ENCODE assay signal across 9 mouse cellular contexts in the genomic region with DNA sequence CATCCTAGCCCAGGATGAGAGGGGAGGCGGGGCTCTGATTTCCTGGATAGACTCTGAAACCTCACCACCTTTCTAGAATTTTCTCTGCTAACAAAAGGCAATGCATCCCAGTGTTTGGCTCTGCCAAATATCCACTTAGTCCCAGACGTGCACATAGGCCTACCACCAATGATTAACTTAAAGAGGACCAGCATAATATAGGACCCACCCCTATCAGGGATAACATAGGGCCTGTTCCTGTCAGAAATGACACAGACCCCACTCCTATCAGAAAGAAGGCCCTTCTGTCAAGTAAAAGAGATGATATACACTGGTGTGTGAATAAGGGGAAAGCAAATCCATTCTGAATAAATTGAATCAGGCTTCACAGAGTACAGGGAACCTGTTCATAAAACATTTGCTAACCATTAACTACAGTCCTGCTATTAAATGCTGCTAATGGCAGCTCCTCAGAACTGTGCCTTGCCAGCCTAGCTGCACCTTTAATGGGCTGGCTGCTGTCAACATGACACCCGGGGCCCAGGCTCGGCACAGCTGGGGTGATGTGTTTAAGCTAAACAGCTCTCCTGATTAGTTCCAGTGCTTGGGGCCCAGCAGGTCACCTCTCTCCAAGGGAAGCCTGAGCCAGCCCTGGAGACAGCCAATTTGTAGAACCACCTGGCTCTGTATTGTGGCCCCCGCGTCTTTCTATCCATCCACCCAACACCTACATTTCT.
A peak's percentile ranks its signal among the peaks of the same experiment; 100 is the strongest.
DNase-seq lines count a peak whose midpoint lies in the region; ATAC-seq and TF ChIP-seq lines count a peak whose summit lies in the region.
"Had no signal": no experiment of that assay in that cellular context is flagged by ENCODE, and none has a peak within 500 bp of the region (broad histone marks: within the 10 kb centered on the region; RNA-seq: fewer than 3 reads in every experiment).

No protein-coding gene starts in this region.

- H3K9ac ChIP-seq in intestine, embryonic 16.5 days (ENCODE audit: low read depth, low read length) = no peak overlapping the region; the same call in 1 of the 2 replicates
- no peak overlapping the region for H3K9ac ChIP-seq in limb, embryonic 11.5 days (ENCODE audit: low read length)
- H3K9ac ChIP-seq in liver, postnatal 0 days (replicated peaks) = no peak overlapping the region

- no peak for TF ChIP-seq EP300 in liver, postnatal 0 days (IDR thresholded peaks at IDR 0.05; ENCODE audit: low read depth)

- H3K27me3 ChIP-seq in intestine, embryonic 16.5 days (replicated peaks; ENCODE audit: control insufficient read depth, insufficient read depth, low read length) = no peaks in the 10 kb centered on the region
- H3K27me3 ChIP-seq in limb, embryonic 11.5 days (ENCODE audit: control insufficient read depth, insufficient read depth, low read length) = no peaks in the 10 kb centered on the region
- no peaks in the 10 kb centered on the region for H3K27me3 ChIP-seq in liver, postnatal 0 days (ENCODE audit: insufficient read depth, low read length)

- peak; percentile 95 for ATAC-seq in intestine, embryonic 16.5 days
- ATAC-seq in limb, embryonic 11.5 days (ENCODE audit: insufficient number of reproducible peaks, low FRiP score, low TSS enrichment, low read depth) = peak; percentile 86
- ATAC-seq in liver, postnatal 0 days = no peak

- no peaks in the 10 kb centered on the region for H3K9me3 ChIP-seq in intestine, embryonic 16.5 days (ENCODE audit: control insufficient read depth, low read length)
- no peaks in the 10 kb centered on the region for H3K9me3 ChIP-seq in limb, embryonic 11.5 days (ENCODE audit: control insufficient read depth, low read length)
- no peaks in the 10 kb centered on the region for H3K9me3 ChIP-seq in liver, postnatal 0 days (ENCODE audit: low read length)

- H3K36me3 ChIP-seq in intestine, embryonic 16.5 days (ENCODE audit: control insufficient read depth, insufficient read depth, low read length) = no peaks in the 10 kb centered on the region
- H3K36me3 ChIP-seq in limb, embryonic 11.5 days (ENCODE audit: control insufficient read depth, insufficient read depth, low read length) = no peaks in the 10 kb centered on the region
- H3K36me3 ChIP-seq in liver, postnatal 0 days (replicated peaks; ENCODE audit: insufficient read depth, low read length) = no peaks in the 10 kb centered on the region

- WGBS in intestine, embryonic 16.5 days = 33% methylated on average over 6 of the region's 6 CpGs
- 21% methylated on average over 6 of the region's 6 CpGs for WGBS in limb, embryonic 11.5 days
- WGBS in liver, postnatal 0 days (ENCODE audit: insufficient replicate concordance) = 44% methylated on average over 6 of the region's 6 CpGs

- DNase-seq in embryo, embryonic 10 days (ENCODE audit: low spot score) = peak; percentile 41
- DNase-seq in embryo, embryonic 9.5 days (ENCODE audit: extremely low spot score) = no peak
- DNase-seq in MN1 (ENCODE audit: low spot score) = peak; percentile 25
- DNase-seq in limb, embryonic 11.5 days (ENCODE audit: low spot score) = peak; percentile 77
- DNase-seq in B cell, adult 2 months = no peak
- no peak for DNase-seq in liver, postnatal 0 days
- no peak for DNase-seq in adrenal gland, postnatal 25 days
- DNase-seq: lung, postnatal 10 days had no signal

- H3K4me1 ChIP-seq in intestine, embryonic 16.5 days (ENCODE audit: control insufficient read depth, insufficient read depth, low read length) = no peaks in the 10 kb centered on the region
- peaks cover 11% of the 10 kb centered on the region for H3K4me1 ChIP-seq in limb, embryonic 11.5 days (ENCODE audit: control insufficient read depth, insufficient read depth, low read length)
- no peaks in the 10 kb centered on the region for H3K4me1 ChIP-seq in liver, postnatal 0 days (ENCODE audit: insufficient read depth)

- no peak for TF ChIP-seq CTCF in liver, postnatal 0 days (IDR thresholded peaks at IDR 0.05; ENCODE audit: low read depth)

- H3K4me2 ChIP-seq in intestine, embryonic 16.5 days (ENCODE audit: low read depth, low read length) = no peak overlapping the region
- no peak overlapping the region for H3K4me2 ChIP-seq in limb, embryonic 11.5 days (ENCODE audit: low read depth, severe bottlenecking)
- no peak overlapping the region for H3K4me2 ChIP-seq in liver, postnatal 0 days (ENCODE audit: low read depth, low read length)

- H3K27ac ChIP-seq in intestine, embryonic 16.5 days (ENCODE audit: low read length) = no peak overlapping the region
- no peak overlapping the region; the same call in 1 of the 2 replicates for H3K27ac ChIP-seq in limb, embryonic 11.5 days (replicated peaks; ENCODE audit: low read depth, low read length)
- H3K27ac ChIP-seq in liver, postnatal 0 days (ENCODE audit: low read depth) = no peak overlapping the region

- no peak overlapping the region for H3K4me3 ChIP-seq in intestine, embryonic 16.5 days (ENCODE audit: low read length)
- H3K4me3 ChIP-seq in limb, embryonic 11.5 days (ENCODE audit: low read depth, low read length) = no peak overlapping the region
- H3K4me3 ChIP-seq in liver, postnatal 0 days (ENCODE audit: low read depth, low read length) = no peak overlapping the region

Comparison
In these comparisons a context has a peak if more than half of its experiments do, and no peak if none do; other contexts are left out.
1. DNase-seq: peak in embryo, embryonic 10 days (single experiment), MN1 (single experiment) and limb, embryonic 11.5 days (single experiment); none in embryo, embryonic 9.5 days (single experiment), B cell, adult 2 months (0 of 2), liver, postnatal 0 days (single experiment) and adrenal gland, postnatal 25 days (single experiment).